Mouse (Mus musculus) adrenal gland, adult 8-10 months (tissue): ENCODE measurements around the gene Gm28048. TPM values are rescaled to one million over a fixed set of nuclear protein-coding genes. Genes with fewer than 3 reads are reported as not detected.

Experiments used
- DNase-seq: peaks from one replicate; pipeline ENCODE4 v3.0.0; 2022
- total RNA-seq, 4 experiments: library from RNA; stranded (reverse); gene quantifications; 2 replicates each; pipeline ENCODE4 v1.2.4; 2022

Gm28048 gene
- total RNA-seq, 4 experiments from 2014 or later: 44.3 to 72.0 (median 46.8) TPM

DNA sequence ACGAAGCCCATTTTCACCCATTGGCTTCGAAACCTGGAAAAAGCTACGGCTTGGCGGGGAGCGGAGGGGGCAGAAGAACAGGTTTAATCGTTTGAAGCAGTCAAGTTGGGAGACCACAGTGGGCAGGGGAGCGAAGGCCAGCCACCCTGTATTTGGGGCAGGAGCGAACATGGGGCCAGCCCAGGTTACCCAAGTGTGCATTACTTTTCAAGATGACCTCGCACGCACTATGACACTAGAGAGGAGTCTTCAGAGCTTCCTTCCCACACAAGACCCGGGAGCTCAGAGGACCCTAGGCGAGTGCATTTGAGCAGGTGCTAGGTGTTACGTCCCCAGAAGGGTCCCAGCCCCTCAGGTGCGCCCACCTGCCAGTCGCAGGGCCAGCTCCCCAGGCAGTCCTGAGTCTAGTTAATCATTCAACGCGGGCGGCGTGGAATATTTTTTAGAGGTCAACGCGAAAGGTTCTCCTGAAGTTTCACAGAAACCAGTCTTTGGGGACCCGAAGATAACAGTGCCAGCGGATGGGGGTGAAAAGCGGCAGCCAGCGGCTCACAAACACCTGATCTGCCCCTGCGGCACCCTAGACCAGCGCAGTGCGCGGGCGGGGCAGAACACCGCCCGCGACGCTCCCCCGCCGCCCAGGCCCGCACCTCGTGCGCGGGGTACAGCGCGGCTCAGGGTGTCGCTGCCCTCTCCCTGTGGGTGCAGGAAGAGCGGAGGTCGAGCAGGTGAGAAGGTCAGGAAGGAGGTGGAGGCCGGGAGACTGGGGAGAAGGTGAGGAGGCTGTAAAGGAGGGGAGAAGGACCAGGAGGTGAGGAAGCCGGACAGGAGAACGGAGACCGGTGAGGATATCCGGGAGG is 123.2 kb downstream of the Gm28048 start:
- DNase-seq: no peak

DNA sequence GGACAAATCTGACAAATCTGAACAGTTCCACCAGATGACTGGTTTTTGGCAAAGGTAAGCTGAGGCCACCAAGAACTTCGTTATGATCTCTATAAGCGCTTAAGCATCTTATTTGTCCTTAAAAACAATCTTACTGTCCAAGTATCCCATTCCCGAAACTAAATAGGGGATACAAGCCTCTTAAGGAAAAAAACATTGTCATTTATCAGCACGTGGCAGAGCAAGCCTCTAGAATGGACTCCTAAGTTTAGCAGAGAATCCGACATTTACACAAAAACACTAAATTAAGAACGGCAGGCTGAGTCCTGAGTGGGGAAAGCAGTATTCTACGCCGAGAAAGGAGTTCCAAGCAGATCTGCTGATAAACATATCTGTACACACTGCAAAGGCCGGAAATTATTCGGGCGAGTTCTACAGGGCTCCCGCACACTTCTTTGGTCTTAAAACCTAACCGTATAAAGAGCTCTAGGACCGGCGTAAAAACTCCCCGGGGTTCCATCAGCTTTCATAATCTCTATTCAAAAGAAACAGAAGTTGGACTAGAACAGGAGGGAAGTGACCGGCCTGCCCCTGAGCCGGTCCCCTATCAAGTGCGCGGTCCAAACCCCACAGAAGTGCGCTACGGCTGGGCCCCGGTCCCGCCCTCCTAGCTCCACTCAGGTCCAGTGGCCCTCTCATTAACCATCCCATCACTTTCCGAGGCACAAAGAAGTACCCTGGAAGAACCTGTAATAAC is 124.0 kb downstream of the Gm28048 start:
- no peak for DNase-seq

DNA sequence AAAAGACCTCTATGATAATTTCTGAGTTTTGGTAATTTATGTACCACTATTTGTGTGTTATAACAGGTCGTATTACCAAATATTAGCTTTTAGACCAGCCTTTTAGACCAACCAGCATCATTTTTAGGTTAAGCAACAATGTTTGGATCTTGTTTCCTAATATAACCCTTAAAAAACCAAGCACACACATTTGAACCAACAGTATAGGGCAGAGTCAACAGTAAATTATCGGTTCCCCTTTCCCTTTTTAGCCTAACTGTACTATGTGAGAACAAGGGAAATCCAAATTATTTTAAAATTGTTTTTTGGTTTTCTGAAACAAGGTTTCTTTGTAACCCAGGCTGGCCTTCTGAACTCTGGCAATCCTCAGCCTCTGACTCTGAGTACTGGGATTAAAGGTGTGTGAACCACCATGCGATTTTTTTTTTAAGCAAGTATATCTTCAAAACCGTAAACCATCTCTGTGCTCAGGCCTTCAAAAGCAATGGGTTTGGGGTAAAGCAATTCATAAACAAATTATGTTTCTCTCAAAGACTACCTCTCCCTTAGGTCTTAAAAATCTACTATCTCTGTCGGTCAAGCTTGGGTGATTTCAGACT is 124.7 kb downstream of the Gm28048 start:
- DNase-seq: no peak

DNA sequence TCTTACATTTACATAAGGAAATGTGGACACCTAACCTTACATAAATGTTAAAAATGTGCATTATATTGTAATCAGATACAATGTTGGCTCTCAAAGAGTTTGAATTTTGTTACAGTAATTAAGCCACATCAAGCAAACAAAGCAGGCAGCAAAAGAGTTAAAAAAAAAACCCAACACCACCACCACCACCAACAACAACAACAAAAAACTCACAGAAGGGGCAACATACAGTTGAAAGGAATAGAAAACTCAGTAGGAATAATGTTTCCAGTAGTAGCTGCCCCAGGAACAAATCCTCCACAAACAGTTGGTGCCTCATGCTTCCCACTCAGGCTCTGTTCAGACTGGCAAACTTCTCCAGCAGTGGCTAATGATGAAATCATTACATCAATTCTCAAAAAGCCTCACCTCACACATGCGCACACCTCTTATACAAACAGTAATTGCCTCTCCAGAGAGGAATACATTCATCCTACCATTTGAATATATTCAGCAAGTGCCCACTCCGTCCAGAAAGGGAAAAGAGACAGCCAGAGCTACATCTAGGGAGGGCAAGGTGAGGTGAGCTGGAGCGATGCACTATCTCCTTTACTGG is 125.4 kb downstream of the Gm28048 start:
- no peak for DNase-seq

DNA sequence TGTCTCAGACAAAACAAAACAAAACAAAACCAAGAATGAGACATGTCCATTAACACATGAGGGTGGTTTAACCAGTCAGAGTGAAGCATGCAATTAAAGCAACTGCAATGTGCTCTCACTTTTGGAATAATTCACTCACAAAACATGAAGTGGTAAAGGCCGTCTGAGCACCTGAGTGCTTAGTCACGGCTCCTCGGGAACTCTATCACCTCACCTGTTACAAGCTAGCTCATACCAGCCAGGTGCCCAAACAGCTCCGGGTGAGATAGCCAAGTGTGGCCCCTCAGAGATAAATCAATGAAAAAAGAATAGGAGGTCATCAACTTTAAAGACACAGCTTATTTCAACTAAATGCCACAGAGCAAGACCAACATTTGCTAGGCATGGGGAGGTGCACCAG is 127.3 kb downstream of the Gm28048 start:
- DNase-seq: no peak

DNA sequence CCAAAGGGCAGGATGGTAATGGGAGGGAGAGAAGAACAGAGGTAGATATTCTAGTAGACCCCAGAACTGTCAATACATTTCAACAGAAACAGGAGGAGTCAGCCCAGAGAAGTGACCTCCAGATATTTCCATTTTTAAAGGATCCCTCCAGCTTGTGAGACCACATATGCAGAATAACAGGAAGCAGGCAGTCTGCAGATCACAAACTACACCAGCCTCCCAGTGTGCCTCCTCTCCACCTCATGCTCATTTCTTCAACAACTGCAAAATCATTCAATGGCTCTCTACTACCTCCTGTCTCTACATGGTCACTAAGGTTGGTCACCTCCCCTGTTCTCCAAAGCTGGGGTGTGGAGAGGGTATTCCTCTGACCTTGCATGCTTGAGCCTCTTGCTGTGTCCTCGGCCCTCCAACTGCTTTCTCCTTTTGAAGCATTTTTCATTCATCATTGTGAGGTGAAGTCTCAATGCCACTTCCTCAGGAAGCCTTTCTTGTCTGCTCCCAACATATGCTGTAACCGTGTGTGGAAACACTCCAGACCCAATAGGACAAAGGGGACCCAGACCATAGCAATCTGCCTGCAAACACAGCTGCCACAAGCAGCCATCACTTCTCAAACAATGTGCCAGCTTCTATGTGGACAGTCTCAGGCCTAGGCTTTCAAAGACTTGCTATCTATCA is 128.3 kb downstream of the Gm28048 start:
- DNase-seq: peak; percentile 74

DNA sequence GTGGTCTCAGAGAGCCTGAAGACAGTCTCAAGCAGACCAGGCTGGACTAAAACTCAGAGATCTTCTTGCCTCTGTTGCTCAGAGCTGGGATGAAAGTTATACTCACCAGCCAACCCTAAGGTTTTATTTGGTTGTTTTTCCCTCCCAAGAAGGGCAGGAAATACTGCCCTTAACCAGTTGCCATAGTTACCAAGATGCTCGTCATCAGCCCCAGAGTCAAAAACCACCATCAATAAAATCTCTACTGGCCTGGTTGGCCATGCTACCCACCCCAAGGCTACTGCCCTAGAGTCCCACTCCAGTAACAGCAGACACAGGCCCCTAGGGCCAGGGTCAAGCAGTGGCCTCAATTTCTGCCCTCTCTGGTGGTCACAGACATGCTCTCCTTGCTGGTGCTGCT is 129.4 kb downstream of the Gm28048 start:
- DNase-seq: no peak

DNA sequence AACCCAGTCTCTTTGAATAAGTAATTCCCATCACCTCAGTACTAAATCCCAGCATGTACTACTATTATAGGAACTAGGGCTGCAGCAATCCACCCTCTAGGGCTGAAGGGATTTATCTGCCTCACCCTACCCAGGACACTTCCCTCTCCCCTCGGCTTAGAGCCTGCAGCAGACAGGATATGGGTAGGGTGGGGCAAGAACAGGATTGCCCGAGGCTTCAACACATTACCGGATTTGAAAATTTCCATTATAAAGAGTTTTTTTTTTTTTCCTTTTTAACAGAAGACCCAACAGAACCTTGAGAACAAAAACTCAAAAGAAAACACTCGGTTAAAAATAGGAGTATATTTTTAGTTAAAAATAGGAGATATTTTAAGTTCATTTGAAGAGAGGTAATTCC is 130.5 kb downstream of the Gm28048 start:
- DNase-seq: no peak

DNA sequence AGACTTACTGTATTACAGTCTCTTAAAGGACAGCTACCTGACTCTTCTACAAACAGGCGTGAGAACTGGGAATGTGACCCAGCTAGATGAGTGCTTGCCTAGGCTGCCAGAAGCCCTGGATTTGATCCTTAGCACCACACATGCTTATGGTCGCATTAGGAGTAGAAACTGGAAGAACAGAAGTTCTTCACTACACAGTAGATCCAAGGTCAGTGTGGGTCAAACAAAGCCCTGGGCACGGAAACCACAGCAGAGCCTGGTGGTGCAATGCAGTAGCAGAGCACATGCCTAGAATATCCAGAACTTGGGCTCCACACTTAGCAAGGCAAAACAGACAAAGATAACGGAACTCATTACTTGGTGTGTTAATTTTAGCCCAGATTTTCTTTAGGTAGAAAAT is 131.8 kb downstream of the Gm28048 start:
- no peak for DNase-seq

DNA sequence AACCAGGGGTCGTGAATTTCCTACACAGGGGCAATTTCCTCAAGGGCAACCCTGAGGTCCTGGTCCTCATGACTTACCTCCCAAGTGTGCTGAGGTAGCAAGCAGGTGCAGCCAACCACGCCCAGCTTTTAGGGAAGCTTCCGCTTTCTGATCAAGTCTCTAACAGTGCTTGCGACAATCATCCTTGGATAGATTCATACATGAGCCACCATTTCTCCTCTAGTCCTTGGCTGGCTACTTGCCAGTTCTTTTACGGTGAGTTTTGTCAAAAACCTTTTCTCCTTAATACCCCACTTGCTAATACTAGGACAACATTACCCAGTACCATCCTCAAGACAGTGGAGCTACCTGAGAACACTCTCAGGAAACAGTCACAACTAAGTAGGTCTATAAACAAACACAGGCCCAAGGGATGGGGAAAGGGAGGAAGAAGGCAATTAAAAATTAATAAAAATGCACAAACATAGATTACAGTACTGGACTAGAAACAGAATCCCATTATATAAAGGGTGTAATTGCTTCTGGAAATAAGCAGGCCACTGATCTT is 133.2 kb downstream of the Gm28048 start:
- DNase-seq: no peak

DNA sequence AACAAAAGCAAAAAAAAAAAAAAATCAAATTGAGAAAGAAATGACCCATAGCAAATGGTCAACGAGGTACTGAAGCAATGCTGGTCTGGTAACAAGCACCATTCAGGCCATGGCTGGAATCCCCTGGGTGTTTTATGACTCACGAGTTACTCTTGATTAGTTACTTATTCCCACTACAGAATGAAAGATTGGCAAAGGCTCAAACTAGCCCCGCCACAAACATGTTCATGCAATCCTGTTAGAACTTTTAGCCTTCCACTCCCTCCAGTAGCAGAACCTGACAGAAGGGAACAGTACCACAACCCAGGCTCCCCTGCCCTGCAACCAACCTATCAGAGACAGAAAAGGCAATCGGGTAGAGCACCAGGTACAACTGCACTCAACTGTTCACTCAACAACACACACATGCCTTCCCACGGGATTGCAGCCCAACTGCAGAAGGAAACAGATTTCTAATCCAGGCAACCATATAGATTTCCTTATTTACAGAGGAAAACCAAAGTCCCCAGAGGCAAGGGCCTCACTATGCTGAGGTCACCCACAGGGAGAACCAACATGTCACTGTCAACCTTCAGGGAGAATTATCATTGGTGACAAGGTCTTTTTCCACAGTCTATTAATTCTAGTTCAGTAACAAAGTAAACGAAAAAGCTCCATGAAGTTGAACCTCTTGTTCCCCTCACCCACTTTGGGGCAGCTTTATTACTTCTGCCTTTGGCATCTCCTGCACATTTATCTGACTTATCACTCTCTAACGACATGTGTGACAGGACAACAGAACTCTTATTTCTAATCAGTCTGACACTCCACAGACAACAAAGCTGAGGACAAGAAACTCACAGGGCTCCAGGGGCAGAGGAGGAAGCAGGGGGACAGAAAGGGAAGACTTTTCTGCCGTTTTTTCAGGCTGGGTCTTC is 133.9 kb downstream of the Gm28048 start:
- no peak for DNase-seq

DNA sequence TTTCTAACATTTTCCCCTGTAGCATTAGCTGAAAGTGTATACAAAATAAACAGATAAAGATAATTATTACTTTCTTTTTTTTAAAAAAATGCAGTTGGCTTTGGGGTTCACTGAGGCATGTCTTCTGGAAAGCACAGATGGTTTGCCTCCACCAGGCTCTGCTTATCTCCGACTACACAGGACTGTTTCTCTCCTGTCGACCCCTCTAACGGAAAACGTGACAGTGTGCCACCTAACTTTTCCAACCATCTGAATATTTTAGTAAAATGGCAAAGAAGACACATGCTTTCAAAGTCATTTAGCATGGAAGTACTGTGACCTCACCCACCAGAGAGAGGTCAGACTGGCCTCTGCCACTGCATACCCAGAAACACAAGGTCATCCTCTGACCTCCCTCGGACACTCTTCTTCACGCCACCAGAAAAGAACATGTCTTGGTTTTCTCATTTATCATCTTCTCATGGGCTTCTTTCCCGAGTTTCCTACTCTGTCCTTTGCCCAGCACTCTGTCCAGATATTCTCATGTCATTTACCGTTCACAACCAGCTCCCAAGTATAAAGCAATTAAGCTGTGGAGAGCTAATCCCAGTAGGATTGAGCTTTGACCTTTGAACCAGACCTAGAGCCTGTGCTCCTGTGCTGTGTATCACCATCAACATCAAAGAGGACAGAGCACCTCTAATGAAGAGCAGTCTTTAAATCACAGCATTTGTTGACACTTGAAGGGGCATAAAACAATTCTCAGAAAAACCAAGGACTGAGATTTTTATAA is 134.7 kb downstream of the Gm28048 start:
- DNase-seq: no peak

DNA sequence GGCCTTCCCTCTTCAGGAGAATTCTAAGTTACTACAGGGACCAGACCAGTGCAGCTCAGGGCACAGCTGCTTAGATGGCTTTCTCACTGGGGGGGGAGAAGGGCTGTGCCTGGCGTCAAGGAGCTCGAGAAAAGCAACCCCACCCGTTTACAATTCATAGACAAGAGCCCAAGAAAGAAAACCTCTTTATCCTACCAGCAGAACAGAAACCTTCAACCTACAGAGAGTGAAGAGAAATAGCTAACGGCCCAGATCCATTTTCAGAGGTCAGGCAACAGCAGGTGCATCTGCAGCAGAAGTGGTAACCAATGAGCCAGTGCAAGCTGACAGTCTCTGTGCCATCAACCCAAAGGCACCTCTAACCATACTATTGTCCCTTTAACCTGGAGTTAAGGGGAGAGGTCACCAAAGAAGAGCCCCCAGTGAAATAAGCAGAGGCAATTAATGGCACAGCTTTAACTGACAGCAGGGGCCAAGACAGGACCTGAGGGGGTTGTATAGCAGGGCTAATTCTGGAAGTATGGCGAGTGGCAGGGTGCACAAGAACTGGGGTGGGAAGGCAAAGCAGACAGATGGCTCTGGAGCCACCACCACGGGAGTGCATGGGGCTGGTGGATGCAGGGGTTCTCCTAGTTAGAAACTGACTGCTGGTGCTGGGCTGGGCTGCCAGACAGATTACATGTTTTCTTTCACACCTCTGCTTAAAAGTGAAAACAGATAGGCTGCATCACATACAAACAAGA is 135.6 kb downstream of the Gm28048 start:
- DNase-seq: no peak

DNA sequence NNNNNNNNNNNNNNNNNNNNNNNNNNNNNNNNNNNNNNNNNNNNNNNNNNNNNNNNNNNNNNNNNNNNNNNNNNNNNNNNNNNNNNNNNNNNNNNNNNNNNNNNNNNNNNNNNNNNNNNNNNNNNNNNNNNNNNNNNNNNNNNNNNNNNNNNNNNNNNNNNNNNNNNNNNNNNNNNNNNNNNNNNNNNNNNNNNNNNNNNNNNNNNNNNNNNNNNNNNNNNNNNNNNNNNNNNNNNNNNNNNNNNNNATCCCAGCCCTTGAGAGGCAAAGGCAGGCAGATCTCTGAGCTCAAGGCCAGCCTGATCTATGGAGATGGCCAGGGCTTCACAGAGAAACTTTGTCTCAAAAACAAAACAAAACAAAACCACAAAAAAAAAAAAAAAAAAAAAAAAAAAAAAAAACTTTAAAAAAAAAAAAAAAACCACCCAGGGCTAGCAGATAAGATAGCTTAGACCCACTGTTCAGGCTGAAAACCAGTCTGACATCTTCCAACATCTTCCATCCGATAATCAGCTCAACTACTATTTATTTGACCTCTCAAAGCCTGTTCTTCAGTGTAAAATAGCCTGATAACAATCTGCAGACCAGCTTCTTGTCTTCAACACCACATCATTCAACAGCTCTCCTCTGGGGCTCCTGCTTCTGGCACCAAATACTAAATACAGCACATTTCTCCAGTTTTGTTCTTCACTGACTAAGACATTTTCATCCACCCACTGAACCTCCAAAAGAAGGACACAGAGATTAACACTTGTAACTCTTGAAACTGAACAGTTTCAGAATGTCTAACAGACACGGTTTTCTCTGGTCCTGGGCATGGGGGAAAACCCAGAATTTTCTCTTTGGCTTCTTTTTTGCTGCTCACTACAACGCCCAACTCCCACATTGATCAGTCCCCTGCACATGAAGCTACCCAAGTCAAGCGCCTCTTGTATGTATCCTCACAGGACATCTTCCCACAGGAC is 136.9 kb downstream of the Gm28048 start:
- no peak for DNase-seq

DNA sequence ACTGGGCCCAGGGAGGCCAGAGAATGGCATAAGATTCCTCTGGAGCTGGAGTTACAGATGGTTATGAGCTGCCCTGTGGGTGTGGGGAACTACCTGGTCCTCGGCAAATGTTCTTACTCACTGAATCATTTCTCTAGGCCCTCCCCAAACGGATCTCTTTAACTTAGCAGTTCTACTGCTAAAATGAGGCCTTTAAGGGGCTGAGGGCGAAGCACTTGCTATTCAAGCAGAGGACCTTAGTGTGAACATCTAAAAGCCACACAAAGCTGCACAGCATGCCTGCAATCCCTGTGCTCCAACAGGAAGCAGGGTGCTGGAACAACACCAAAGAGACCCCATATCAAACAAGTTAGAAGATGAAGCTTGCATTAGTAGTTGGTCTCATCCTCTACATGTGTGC is 142.4 kb downstream of the Gm28048 start:
- DNase-seq: no peak

DNA sequence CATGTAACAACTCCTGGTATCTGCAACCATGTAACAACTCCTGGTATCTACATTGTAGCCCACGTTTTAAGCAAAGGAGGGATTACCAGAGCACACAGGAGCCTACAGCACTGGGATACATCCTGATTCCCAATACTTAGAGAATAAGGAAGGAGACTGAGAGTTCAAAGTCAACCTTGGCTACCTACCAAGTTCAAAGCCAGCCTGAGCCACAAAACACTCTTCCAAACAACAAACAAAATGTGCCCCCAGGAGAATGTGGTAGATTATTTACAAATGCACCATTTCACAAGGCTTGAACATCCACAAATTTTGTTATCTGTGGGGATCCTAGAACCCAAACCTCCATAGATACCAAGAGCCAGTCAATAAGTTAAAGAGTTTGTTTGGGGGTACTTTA is 143.5 kb downstream of the Gm28048 start:
- no peak for DNase-seq

DNA sequence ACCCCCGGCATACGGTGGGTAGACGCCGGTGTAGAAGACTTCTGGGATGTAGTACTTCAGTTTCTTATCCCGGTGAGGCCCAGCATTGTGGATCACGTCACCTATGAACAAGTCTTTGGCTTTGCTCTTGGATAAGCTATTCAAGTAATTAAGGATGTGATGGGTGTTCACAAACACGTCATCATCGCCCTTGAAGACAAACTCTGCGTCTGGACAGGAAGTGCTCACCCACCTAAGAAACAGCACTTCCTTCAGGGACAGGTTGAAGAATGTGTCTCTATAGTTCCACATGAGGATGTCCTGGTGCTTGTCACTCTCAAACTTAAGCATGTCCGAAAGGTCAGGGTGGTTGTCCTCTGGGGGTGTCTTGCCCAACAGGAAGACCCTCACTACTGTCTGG is 145.6 kb downstream of the Gm28048 start:
- no peak for DNase-seq

DNA sequence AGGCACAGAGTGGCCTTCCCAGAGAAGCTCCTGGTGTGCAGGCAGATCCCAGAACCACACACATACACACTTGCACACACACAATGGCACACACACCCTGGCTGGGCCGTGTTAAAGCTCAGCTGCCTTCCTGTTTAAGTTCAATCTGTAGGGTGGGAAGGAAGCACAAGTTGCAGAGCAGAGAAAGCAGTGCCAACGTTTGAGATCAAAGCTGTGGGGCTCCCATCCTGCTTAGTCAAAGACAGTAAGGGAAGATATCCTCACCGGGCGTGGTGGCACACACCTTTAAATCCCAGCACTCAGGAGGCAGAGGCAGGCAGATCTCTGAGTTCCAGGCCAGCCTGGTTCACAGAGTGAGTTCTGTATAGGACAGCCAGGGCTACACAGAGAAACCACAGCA is 149.3 kb downstream of the Gm28048 start:
- no peak for DNase-seq
